Mouse (Mus musculus) urinary bladder, postnatal 36 days (tissue): ENCODE measurements around the gene Islr.
"Not testable (repeated sequence)": the region's sequence is repeated elsewhere in the genome, so short reads cannot be mapped to it uniquely, and the experiment has no call there.

Experiments used
- DNase-seq, 2 experiments: peaks; one replicate each; pipeline ENCODE4 v3.0.0; 2022; ENCODE audit warnings: low spot score in 2 of 2, mixed read lengths in 1 of 2

Gene Islr

GRCm38 (mm10) chr9:58203516-58204447, at the start of gene Islr, which contains the start of gene Islr2:
TSS of gene Islr (minus strand) at chr9:58204306.
TSS of gene Islr2 (minus strand) at chr9:58204319.
- DNase-seq, result peak; percentile 45 to 68

DNA sequence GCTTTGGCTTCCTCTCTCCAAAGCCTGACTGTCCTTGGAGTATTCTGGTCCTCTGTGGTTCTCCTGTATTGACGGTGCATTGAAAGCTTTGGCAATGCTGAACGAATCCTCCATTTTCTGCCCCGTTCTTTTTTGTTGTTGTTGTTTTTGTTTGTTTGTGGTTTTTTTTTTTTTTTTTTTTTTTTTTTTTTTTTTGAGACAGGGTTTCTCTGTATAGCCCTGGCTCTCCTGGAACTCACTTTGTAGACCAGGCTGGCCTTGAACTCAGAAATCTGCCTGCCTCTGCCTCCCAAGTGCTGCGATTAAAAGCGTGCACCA, 49.7 kb upstream of the Islr start:
- not testable (repeated sequence) for DNase-seq

DNA sequence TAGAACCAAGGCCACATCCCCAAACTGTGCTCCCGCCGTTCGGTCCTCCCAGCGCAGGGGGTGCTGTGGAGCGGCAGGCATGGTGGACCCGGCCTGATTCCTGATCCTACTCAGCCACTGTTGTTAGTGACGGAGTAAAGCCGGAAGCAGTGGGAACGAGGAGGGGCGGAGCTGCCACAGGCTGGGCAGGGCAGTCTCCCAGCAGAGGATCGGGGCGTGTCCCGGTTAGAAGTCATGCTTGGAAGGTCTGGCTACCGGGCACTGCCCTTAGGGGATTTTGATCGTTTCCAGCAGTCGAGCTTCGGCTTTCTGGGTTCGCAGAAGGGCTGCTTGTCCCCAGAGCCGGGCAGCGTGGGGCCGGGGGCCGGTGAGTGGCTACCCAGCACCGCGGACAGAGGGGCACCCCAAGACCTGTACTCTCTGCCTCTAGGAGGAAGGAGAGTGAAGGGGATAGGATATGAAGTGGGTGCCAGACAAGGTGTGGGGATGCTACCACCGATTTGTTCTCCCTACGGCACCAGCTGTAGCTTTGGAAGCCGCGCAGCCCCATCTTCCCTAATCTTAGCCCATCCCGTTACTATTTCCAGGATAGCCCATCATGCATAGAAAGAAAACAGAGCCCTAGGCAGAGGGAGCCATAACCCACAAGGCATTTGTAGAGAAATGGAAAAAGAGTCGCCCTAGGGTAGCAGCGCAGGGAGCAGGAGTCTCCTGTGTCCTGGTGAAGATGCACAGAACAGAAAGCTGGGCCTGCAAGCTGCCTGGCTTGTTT, 49.1 kb upstream of the Islr start, which contains the start of gene Stoml1:
Stoml1 (plus strand) TSS at position 132 of the 772 bp plus-strand sequence.
- peak; percentile 94 to 96 for DNase-seq

DNA sequence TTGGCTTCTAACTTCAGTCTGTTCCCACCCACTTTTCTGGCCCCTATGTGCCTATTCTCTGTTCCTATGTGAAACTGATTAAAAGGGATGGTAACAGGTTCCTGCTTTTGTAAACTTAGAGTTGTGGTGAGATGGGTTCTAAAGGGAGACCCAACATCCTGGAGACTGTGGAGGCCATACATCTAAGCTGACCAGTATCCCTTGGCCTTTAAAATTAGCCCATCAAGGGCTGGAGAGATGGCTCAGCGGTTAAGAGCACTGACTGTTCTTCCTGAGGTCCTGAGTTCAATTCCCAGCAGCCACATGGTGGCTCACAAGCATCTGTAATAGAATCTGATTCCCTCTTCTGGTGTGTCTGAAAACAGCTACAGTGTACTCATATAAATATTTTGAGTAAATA, 46.6 kb upstream of the Islr start:
- DNase-seq, result not testable (repeated sequence)

DNA sequence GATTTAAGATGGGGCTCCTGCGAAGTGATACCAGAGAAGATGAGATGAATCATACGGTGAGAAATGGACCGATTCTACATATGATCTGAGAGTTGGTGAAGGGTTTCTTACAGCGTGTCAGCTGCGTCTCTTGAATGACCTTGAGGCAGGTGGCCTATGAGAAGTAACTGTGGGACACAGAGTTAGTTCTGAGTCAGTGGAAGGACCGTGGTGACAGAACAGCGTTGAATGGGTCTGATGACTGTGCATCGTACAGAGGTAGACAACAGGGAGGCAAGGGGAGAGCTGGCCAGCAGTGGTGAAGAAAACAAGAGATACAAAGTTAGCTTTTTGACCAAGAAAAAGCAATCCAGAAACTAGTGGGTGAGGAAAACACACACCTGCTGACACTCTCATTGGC, 46.2 kb upstream of the Islr start:
- DNase-seq, result no peak

- peak; percentile 73 to 82 for DNase-seq
These were observed 45.6 kb upstream of the Islr start, which contains the start of gene Pml for GRCm38 (mm10) chr9:58249592-58250192. TSS of gene Pml (minus strand) at chr9:58249786.

DNA sequence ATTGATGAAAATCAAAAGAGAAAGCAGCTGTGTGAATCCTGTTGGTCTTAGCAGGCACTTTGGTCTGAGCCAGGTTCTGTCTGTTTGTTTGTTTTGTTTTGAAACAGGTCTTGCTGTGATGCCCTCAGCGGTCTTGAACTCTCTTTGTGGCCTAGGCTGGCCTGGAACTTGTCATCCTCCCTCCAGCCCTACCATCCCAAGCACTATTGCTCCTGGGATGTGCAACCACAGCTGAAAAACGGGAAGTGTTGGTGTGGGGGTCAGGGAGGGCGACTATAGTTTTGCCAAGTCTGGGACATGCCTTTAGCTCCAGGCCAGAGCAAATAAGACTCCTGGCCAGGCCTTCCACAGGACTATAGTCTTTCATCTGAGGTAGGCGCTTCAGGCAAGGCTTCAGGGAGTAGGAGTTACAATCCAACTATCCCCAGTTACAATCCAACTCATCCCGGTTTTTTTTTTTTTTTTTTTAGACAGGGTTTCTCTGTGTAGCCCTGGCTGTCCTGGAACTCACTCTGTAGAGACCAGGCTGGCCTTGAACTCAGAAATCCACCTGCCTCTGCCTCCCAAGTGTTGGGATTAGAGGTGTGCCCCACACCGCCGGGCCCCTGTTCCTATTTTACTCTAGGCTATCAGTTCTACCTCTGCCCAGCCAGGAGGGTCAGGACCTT, 44.8 kb upstream of the Islr start:
- DNase-seq, result no peak

GRCm38 (mm10) chr9:58247064-58247759, 43.1 kb upstream of the Islr start:
- DNase-seq, result peak; percentile 75 to 83

GRCm38 (mm10) chr9:58246083-58246591, 42.0 kb upstream of the Islr start:
- no peak for DNase-seq

DNA sequence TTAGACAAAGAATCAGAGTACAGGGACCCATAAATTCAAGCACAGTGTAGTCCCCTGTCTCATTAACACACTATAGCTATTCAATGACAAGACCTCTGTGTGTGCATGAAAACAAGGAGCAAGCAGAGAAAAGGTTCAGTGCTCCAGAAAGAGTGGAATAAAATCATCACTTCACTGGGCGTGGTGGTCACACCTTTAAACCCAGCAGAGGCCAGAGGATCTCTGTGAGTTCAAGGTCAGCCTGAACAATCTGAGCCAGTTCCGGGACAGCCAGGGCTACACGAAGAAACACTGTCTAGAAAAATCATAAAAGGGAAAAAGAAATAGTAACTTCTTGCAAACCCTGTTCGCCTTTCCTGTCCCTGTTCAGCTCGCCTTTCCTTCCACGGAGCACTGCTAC, 39.6 kb upstream of the Islr start:
- no peak for DNase-seq

DNA sequence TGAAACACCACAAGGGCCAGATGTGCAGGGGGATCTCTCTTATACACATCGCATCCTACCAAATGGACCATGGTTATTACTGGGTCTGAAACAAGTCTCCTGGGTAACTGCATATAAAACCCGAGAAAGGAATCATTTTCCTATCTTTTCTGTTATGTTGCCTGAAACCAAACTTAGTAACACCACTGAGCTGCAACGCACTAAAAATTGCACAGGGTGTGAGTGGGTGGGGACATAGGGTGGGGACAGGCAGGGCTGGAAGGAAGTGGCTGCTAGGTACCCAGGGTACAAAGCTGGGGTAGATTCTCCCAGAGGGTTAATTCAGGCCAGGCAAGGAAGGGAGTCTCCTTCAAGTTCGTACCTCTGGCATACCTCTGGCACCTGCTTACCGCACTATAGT, 38.6 kb upstream of the Islr start:
- no peak for DNase-seq

- peak; percentile 24 to 48 for DNase-seq
These were observed 37.8 kb upstream of the Islr start for GRCm38 (mm10) chr9:58241780-58242485.

- no peak for DNase-seq
These were observed 30.5 kb upstream of the Islr start for GRCm38 (mm10) chr9:58234502-58235015.

DNA sequence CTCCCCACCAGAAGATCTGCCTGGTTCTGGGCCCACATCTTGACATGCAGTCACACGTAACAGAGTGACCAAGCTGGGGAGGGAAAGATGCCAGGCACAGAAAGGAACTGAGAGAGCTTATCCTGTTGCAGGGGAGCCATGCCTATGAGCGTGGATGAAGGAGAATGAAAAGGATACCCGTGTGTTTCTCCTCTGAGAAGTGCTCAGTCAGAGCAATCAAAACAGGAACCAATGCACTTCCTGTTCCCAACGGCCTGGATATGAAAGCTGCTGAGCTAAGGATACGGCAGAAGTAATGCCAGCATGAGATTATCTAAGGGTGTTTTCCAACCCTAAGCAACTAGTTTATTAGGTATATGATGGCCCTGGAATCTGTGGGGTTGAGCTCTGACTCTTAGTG, 28.3 kb upstream of the Islr start:
- no peak for DNase-seq

GRCm38 (mm10) chr9:58231746-58232145, 27.6 kb upstream of the Islr start:
- DNase-seq, result no peak

GRCm38 (mm10) chr9:58228777-58229466, 24.8 kb upstream of the Islr start:
- no peak for DNase-seq

DNA sequence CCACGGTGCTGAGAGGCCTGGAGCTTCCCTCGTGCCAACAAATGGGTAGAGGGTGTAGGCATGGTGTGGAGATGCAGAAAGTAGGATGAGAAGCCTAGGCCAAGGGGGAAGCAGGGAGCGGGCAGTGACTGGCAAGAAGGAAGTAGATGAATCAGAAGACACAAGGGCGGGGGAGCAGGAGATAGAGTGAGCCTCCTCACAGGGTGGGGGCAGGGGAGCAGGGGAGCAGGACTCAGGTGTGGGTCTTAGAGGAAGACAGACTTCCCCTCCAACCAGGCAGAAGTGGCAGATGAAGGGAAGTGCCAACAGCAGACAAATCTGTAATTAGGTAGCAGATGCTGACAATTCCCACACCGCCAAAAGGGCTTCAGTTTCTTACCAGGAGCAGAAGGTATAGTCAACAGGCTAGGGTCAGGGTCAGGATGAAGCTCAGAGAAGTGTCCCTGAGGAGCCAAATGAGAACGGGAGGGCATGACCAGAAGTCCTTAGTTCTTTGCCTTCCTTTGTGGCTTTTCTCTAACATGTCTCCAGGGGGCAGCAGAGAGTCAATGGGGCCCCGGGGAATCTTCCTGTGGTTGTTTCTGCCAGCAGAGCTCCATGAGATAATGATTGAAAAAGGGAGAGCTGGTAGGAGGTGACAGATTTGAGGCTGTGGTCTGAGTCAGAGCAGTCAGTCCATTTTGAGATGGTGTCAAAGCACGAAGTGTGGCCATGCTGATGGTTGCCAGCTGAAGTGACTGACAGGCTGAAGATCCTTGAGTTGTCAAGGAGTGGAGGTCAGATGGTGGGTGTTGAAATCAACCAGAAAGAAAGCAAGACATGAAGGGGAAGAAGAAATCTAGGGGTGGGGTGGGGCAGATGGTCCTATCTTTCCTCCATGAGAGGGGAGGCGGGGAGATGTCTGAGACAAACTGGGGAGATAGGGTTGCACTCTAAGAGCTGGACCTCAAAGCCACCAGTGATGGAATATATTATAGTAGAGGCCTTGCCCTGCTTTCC, 22.1 kb upstream of the Islr start:
- DNase-seq, result peak; percentile 46 to 48

- DNase-seq, result no peak
These were observed 20.2 kb upstream of the Islr start for GRCm38 (mm10) chr9:58224356-58224755.
